Mouse (Mus musculus): ENCODE results near the gene App.
A peak's percentile ranks its signal among the peaks of the same experiment; 100 is the strongest.

Gene App

GRCm38 (mm10) chr16:84974176-84974518 is 199.4 kb downstream of the App start:
- DNase-seq (ENCODE audit: low read depth, low spot score): no peak

- DNase-seq (ENCODE audit: low read depth, low spot score): no peak
These were observed 200.0 kb downstream of the App start for GRCm38 (mm10) chr16:84973446-84974175.

GRCm38 (mm10) chr16:84971535-84972330 is 201.8 kb downstream of the App start:
- no peak for DNase-seq (ENCODE audit: low read depth, low spot score)

GRCm38 (mm10) chr16:84969026-84969425 is 204.5 kb downstream of the App start:
- DNase-seq (ENCODE audit: low read depth, low spot score): no peak

GRCm38 (mm10) chr16:84966983-84967382 is 206.6 kb downstream of the App start:
- DNase-seq (ENCODE audit: low read depth, low spot score): no peak

GRCm38 (mm10) chr16:84966096-84966495 is 207.5 kb downstream of the App start:
- no peak for DNase-seq (ENCODE audit: low read depth, low spot score)

GRCm38 (mm10) chr16:84963960-84964359 is 209.6 kb downstream of the App start:
- no peak for DNase-seq (ENCODE audit: low read depth, low spot score)

- no peak for DNase-seq (ENCODE audit: low read depth, low spot score)
These were observed 210.0 kb downstream of the App start for GRCm38 (mm10) chr16:84963527-84963926.

GRCm38 (mm10) chr16:84957253-84957652 is 216.3 kb downstream of the App start:
- no peak for DNase-seq (ENCODE audit: low read depth, low spot score)

GRCm38 (mm10) chr16:84956690-84957089 is 216.9 kb downstream of the App start:
- DNase-seq (ENCODE audit: low read depth, low spot score): no peak

- DNase-seq (ENCODE audit: low read depth, low spot score): no peak
These were observed 217.7 kb downstream of the App start for GRCm38 (mm10) chr16:84955840-84956239.

GRCm38 (mm10) chr16:84955204-84955839 is 218.2 kb downstream of the App start:
- DNase-seq (ENCODE audit: low read depth, low spot score): peak; percentile 87

- no peak for DNase-seq (ENCODE audit: low read depth, low spot score)
These were observed 242.5 kb downstream of the App start for GRCm38 (mm10) chr16:84931024-84931423.

- no peak for DNase-seq (ENCODE audit: low read depth, low spot score)
These were observed 245.7 kb downstream of the App start for GRCm38 (mm10) chr16:84927827-84928226.

- DNase-seq (ENCODE audit: low read depth, low spot score): peak; percentile 56
These were observed 253.8 kb downstream of the App start for GRCm38 (mm10) chr16:84919649-84920308.

GRCm38 (mm10) chr16:84919087-84919486 is 254.5 kb downstream of the App start:
- DNase-seq (ENCODE audit: low read depth, low spot score): no peak

GRCm38 (mm10) chr16:84916772-84917171 is 256.8 kb downstream of the App start:
- no peak for DNase-seq (ENCODE audit: low read depth, low spot score)

GRCm38 (mm10) chr16:84911477-84912165 is 261.9 kb downstream of the App start:
- DNase-seq (ENCODE audit: low read depth, low spot score): no peak

GRCm38 (mm10) chr16:84902995-84903394 is 270.6 kb downstream of the App start:
- DNase-seq (ENCODE audit: low read depth, low spot score): no peak

Measured in forelimb bud, embryonic 11.5 days (tissue).